ENCODE assay signal across 16 mouse cellular contexts in the genomic region with DNA sequence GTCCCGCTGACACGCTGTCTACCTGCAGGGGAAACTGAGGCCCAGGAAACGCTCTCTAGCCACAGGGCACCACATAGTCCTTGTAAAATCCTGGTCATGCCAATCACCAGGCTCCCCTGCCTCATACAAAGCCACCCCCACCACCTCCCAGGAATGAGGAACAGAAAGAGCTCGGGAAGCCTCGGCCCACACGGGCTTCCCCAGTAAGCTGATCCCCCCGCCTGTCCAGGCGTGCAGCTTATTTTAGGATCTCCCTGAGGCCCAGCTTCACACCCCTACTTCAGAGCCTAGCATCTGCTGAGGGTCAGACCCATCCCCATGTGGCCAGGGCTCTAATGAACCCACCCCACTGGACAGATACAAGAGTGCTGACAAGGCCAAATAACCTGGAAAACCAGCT. TPM values are rescaled to one million over a fixed set of nuclear protein-coding genes. Genes with fewer than 3 reads are reported as not detected.
DNase-seq lines count a peak whose midpoint lies in the region; ATAC-seq lines count a peak whose summit lies in the region.
"Had no signal": no experiment of that assay in that cellular context is flagged by ENCODE, and none has a peak within 500 bp of the region (broad histone marks: within the 10 kb centered on the region; RNA-seq: fewer than 3 reads in every experiment).

No protein-coding gene starts in this region.

- 0 out of 2 replicates have a peak overlapping the region, but pooled peaks have one; percentile 50 for H3K9ac ChIP-seq in heart, embryonic 11.5 days (ENCODE audit: low read depth, low read length)
- H3K9ac ChIP-seq in neural tube, embryonic 12.5 days, result peak overlapping the region; percentile 26; the same call in 1 of the 2 replicates
- H3K9ac ChIP-seq in limb, embryonic 13.5 days, result peak overlapping the region; percentile 50; the same call in 1 of the 2 replicates
- H3K9ac ChIP-seq: liver, embryonic 14.5 days had no signal

- peaks cover 3% of the 10 kb centered on the region; the same call in 1 of the 2 replicates for H3K27me3 ChIP-seq in heart, embryonic 11.5 days (ENCODE audit: control insufficient read depth, insufficient read depth, low read length)
- peaks cover 37% of the 10 kb centered on the region for H3K27me3 ChIP-seq in neural tube, embryonic 12.5 days (replicated peaks)
- H3K27me3 ChIP-seq in limb, embryonic 13.5 days, result peaks cover 17% of the 10 kb centered on the region

- DNase-seq in heart, postnatal 4 days, result no peak
- no peak for DNase-seq in neural tube, embryonic 10.5 days (ENCODE audit: extremely low spot score, low spot score)
- no peak for DNase-seq in Muller cell, postnatal 12 days (ENCODE audit: inconsistent ontology term)
- no peak for DNase-seq in lung, postnatal 36 days
- no peak for DNase-seq in right cerebral cortex, postnatal 25 days
- DNase-seq: adrenal gland, postnatal 14 days; cerebellum, adult 2 months; gastrocnemius, postnatal 10 days; kidney, adult 9 months had no signal

- peak overlapping the region; percentile 73 for H3K27ac ChIP-seq in heart, embryonic 11.5 days (ENCODE audit: low read depth, low read length)
- H3K27ac ChIP-seq in neural tube, embryonic 12.5 days, result no peak overlapping the region
- no peak overlapping the region for H3K27ac ChIP-seq in limb, embryonic 13.5 days
- H3K27ac ChIP-seq: liver, embryonic 14.5 days had no signal

- H3K4me3 ChIP-seq in heart, embryonic 11.5 days (ENCODE audit: low read depth, low read length), result 0 out of 2 replicates have a peak overlapping the region, but pooled peaks have one; percentile 64
- no peak overlapping the region for H3K4me3 ChIP-seq in neural tube, embryonic 12.5 days
- H3K4me3 ChIP-seq in limb, embryonic 13.5 days, result no peak overlapping the region

- peaks cover 61% of the 10 kb centered on the region for H3K4me1 ChIP-seq in heart, embryonic 11.5 days (ENCODE audit: control insufficient read depth, insufficient read depth, low read length)
- peaks cover 49% of the 10 kb centered on the region for H3K4me1 ChIP-seq in neural tube, embryonic 12.5 days
- H3K4me1 ChIP-seq in limb, embryonic 13.5 days, result peaks cover 66% of the 10 kb centered on the region

- ATAC-seq in heart, embryonic 11.5 days (replicated peaks; ENCODE audit: insufficient number of reproducible peaks, low FRiP score, low TSS enrichment), result no peak
- ATAC-seq in neural tube, embryonic 12.5 days (ENCODE audit: low FRiP score, low read depth), result no peak
- no peak for ATAC-seq in limb, embryonic 13.5 days (ENCODE audit: low FRiP score, low read depth)
- ATAC-seq: Patski had no signal

- WGBS in heart, embryonic 11.5 days (ENCODE audit: insufficient replicate concordance), result 28% methylated on average over 8 of the region's 8 CpGs
- WGBS in neural tube, embryonic 12.5 days, result 69% methylated on average over 8 of the region's 8 CpGs
- WGBS in limb, embryonic 13.5 days, result 44% methylated on average over 8 of the region's 8 CpGs

- H3K4me2 ChIP-seq in heart, embryonic 11.5 days, result peak overlapping the region; percentile 74
- H3K4me2 ChIP-seq in neural tube, embryonic 12.5 days (replicated peaks), result peak overlapping the region; percentile 91
- H3K4me2 ChIP-seq in limb, embryonic 13.5 days (replicated peaks), result peak overlapping the region; percentile 97

- H3K9me3 ChIP-seq in heart, embryonic 11.5 days (replicated peaks; ENCODE audit: control insufficient read depth, low read length), result no peaks in the 10 kb centered on the region
- no peaks in the 10 kb centered on the region for H3K9me3 ChIP-seq in neural tube, embryonic 12.5 days
- no peaks in the 10 kb centered on the region for H3K9me3 ChIP-seq in limb, embryonic 13.5 days

- H3K36me3 ChIP-seq in heart, embryonic 11.5 days (ENCODE audit: control insufficient read depth, insufficient read depth, low read length), result peaks cover 4% of the 10 kb centered on the region
- H3K36me3 ChIP-seq in neural tube, embryonic 12.5 days, result no peaks in the 10 kb centered on the region
- peaks cover 24% of the 10 kb centered on the region for H3K36me3 ChIP-seq in limb, embryonic 13.5 days

RNA-seq across cellular contexts. Expression of a gene that starts 3.0 kb away (rescaled TPM):
- 10.3 and 10.6 TPM in 2 replicates for polyA plus RNA-seq in heart, embryonic 11.5 days (2014; fragmentation: Nextera tagmentation; extraction: Ambion mirVana)
- 10 to 100 TPM; 14.5 to 19.1 TPM for total RNA-seq in heart, postnatal 4 days (2021)
- polyA plus RNA-seq in neural tube, embryonic 12.5 days (2016; fragmentation: Nextera tagmentation; extraction: Ambion mirVana), result 13.0 and 15.2 TPM in 2 replicates
- 5.2 and 7.5 TPM in 2 replicates for polyA plus RNA-seq in limb, embryonic 13.5 days (2015; fragmentation: Nextera tagmentation; extraction: Ambion mirVana)
- polyA plus RNA-seq: C2C12 had no signal

RNA-seq across cellular contexts. Expression of a gene that starts 23.9 kb away (rescaled TPM):
- 0.97 and 1.2 TPM in 2 replicates for polyA plus RNA-seq in heart, embryonic 11.5 days (2014; fragmentation: Nextera tagmentation; extraction: Ambion mirVana)
- under 1 TPM in 1 of 2 experiments, not detected in 1; 0.26 TPM for total RNA-seq in heart, postnatal 4 days (2021)
- polyA plus RNA-seq in neural tube, embryonic 12.5 days (2016; fragmentation: Nextera tagmentation; extraction: Ambion mirVana), result 0.38 and 0.51 TPM in 2 replicates
- polyA plus RNA-seq in limb, embryonic 13.5 days (2015; fragmentation: Nextera tagmentation; extraction: Ambion mirVana), result not detected in 2 replicates
- total RNA-seq: adrenal gland, postnatal 14 days; gastrocnemius, postnatal 10 days had no signal
- polyA plus RNA-seq: C2C12; Patski; stomach, embryonic 14.5 days had no signal
